8 mouse cellular contexts compared by ENCODE assay signal in the genomic region with DNA sequence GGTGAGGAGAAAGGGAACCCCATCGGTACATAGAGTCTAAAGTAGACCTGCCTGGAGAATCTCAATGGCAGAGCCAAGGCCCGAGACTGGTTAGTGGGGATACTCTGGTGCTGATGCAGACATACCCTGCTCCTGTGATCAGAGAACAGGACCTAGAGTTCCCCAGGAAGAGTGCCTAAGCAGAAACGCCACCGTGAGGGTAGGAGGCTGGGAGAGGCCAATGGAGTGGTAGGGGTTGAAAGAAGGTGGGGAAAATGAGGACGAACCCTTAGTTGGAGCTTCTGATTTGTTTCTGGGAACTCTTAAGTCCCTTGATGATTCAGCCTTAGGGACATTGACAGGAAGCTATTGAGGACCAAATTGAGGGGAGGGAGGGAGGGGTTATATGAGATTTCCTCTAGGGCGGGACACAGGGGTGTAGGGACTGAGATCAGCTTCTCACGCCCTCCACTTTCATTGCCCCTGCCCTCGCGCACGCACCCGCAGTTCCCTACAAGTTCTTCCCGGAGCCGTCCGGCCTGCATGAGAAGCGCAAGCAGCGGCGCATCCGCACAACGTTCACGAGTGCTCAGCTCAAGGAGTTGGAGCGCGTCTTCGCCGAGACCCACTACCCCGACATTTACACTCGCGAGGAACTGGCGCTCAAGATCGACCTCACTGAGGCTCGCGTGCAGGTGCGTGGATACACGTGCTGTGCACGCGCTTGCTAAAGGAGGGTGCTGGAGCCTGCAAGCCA. TPM values are rescaled to one million over a fixed set of nuclear protein-coding genes. Genes with fewer than 3 reads are reported as not detected.
DNase-seq lines count a peak whose midpoint lies in the region; ATAC-seq and TF ChIP-seq lines count a peak whose summit lies in the region.

No protein-coding gene starts in this region.

- H3K27ac ChIP-seq in lung, embryonic 15.5 days: no peak overlapping the region
- H3K27ac ChIP-seq in embryonic facial prominence, embryonic 10.5 days (replicated peaks): no peak overlapping the region; the same call in 1 of the 2 replicates
- H3K27ac ChIP-seq in intestine, embryonic 16.5 days (ENCODE audit: low read length): no peak overlapping the region
- H3K27ac ChIP-seq in olfactory bulb, adult 2 months (ENCODE audit: insufficient read depth, low read depth, low read length): no peak overlapping the region

- H3K9ac ChIP-seq in lung, embryonic 15.5 days: no peak overlapping the region
- H3K9ac ChIP-seq in intestine, embryonic 16.5 days (ENCODE audit: low read depth, low read length): peak overlapping the region; percentile 45; the same call in 1 of the 2 replicates

- no peaks in the 10 kb centered on the region for H3K9me3 ChIP-seq in lung, embryonic 15.5 days
- H3K9me3 ChIP-seq in embryonic facial prominence, embryonic 10.5 days: no peaks in the 10 kb centered on the region
- H3K9me3 ChIP-seq in intestine, embryonic 16.5 days (ENCODE audit: control insufficient read depth, low read length): no peaks in the 10 kb centered on the region

- DNase-seq in lung, postnatal 25 days (ENCODE audit: low spot score): no peak
- peak; percentile 55 for DNase-seq in embryonic facial prominence, embryonic 10.5 days (ENCODE audit: low spot score)
- DNase-seq in spleen, postnatal 10 days (ENCODE audit: low spot score in 2 of 2): no peak
- DNase-seq in adipocyte (ENCODE audit: low spot score): no peak
- no peak for DNase-seq in left cerebral cortex, postnatal 4 days

- peaks cover 56% of the 10 kb centered on the region for H3K27me3 ChIP-seq in lung, embryonic 15.5 days
- peaks cover 89% of the 10 kb centered on the region for H3K27me3 ChIP-seq in embryonic facial prominence, embryonic 10.5 days (replicated peaks; ENCODE audit: low read depth, poor library complexity, severe bottlenecking)
- peaks cover 51% of the 10 kb centered on the region for H3K27me3 ChIP-seq in intestine, embryonic 16.5 days (replicated peaks; ENCODE audit: control insufficient read depth, insufficient read depth, low read length)

- H3K4me3 ChIP-seq in lung, embryonic 15.5 days: peak overlapping the region; percentile 42
- H3K4me3 ChIP-seq in embryonic facial prominence, embryonic 10.5 days: peak overlapping the region; percentile 64
- H3K4me3 ChIP-seq in intestine, embryonic 16.5 days (ENCODE audit: low read length): peak overlapping the region; percentile 56
- H3K4me3 ChIP-seq in olfactory bulb, adult 2 months (ENCODE audit: insufficient read depth, low read depth, low read length): peak overlapping the region; percentile 9; the same call in 1 of the 2 replicates

- ATAC-seq in lung, embryonic 15.5 days (ENCODE audit: borderline replicate concordance, extremely low read depth, low FRiP score, low TSS enrichment): no peak
- no peak for ATAC-seq in intestine, embryonic 16.5 days

- H3K4me1 ChIP-seq in lung, embryonic 15.5 days: peaks cover 40% of the 10 kb centered on the region
- H3K4me1 ChIP-seq in embryonic facial prominence, embryonic 10.5 days: peaks cover 55% of the 10 kb centered on the region
- peaks cover 28% of the 10 kb centered on the region for H3K4me1 ChIP-seq in intestine, embryonic 16.5 days (ENCODE audit: control insufficient read depth, insufficient read depth, low read length)
- H3K4me1 ChIP-seq in olfactory bulb, adult 2 months (ENCODE audit: control insufficient read depth, insufficient read depth, low read length): peaks cover 20% of the 10 kb centered on the region

- H3K36me3 ChIP-seq in lung, embryonic 15.5 days: peaks cover 19% of the 10 kb centered on the region
- peaks cover 29% of the 10 kb centered on the region for H3K36me3 ChIP-seq in embryonic facial prominence, embryonic 10.5 days (replicated peaks)
- H3K36me3 ChIP-seq in intestine, embryonic 16.5 days (ENCODE audit: control insufficient read depth, insufficient read depth, low read length): no peaks in the 10 kb centered on the region; the same call in none of the 2 replicates

- intact Hi-C loops in left cerebral cortex, postnatal 4 days (cut with DNase I): no loop called here

- 4% methylated on average over 35 of the region's 35 CpGs for WGBS in lung, embryonic 15.5 days
- WGBS in embryonic facial prominence, embryonic 10.5 days: 2% methylated on average over 35 of the region's 35 CpGs
- WGBS in intestine, embryonic 16.5 days: 4% methylated on average over 35 of the region's 35 CpGs
- WGBS in olfactory bulb, adult 2 months: 10% methylated on average over 35 of the region's 35 CpGs

- TF ChIP-seq CTCF in olfactory bulb, adult 2 months (IDR thresholded peaks at IDR 0.05; ENCODE audit: insufficient read depth, low read depth, low read length): no peak

- TF ChIP-seq POLR2A in olfactory bulb, adult 2 months (IDR thresholded peaks at IDR 0.05; ENCODE audit: insufficient read depth, low read depth, low read length): no peak

- H3K4me2 ChIP-seq in lung, embryonic 15.5 days: peak overlapping the region; percentile 88
- peak overlapping the region; percentile 97 for H3K4me2 ChIP-seq in intestine, embryonic 16.5 days (ENCODE audit: low read depth, low read length)

RNA-seq across cellular contexts. Expression of a gene that starts 2.4 kb away (rescaled TPM):
- 0.29 and 0.77 TPM in 2 replicates for polyA plus RNA-seq in lung, embryonic 15.5 days (2015; fragmentation: Nextera tagmentation; extraction: Ambion mirVana)
- 0.26 and 1.2 TPM in 2 replicates for polyA plus RNA-seq in embryonic facial prominence, embryonic 10.5 days (2016; fragmentation: Nextera tagmentation; extraction: Ambion mirVana)
- polyA plus RNA-seq in intestine, embryonic 16.5 days (2015; fragmentation: Nextera tagmentation; extraction: Ambion mirVana): 2.2 and 2.4 TPM in 2 replicates
- polyA plus RNA-seq in olfactory bulb, adult 2 months (2012; ENCODE audit: insufficient read depth, insufficient read length, low replicate concordance, missing spikeins): not detected in 2 replicates
- not detected for total RNA-seq in left cerebral cortex, postnatal 4 days (2021)

RNA-seq across cellular contexts. Expression of a gene that starts 17.6 kb away (rescaled TPM):
- polyA plus RNA-seq in lung, embryonic 15.5 days (2015; fragmentation: Nextera tagmentation; extraction: Ambion mirVana): 54.7 and 61.7 TPM in 2 replicates
- 38.4 and 46.7 TPM in 2 replicates for polyA plus RNA-seq in embryonic facial prominence, embryonic 10.5 days (2016; fragmentation: Nextera tagmentation; extraction: Ambion mirVana)
- polyA plus RNA-seq in intestine, embryonic 16.5 days (2015; fragmentation: Nextera tagmentation; extraction: Ambion mirVana): 27.2 and 28.2 TPM in 2 replicates
- not detected in 2 replicates for polyA plus RNA-seq in olfactory bulb, adult 2 months (2012; ENCODE audit: insufficient read depth, insufficient read length, low replicate concordance, missing spikeins)
- total RNA-seq in left cerebral cortex, postnatal 4 days (2021): 10 to 100 TPM; 17.8 to 18.8 TPM

RNA-seq across cellular contexts. Expression of a gene that starts 36.5 kb away (rescaled TPM):
- 1.0 and 2.0 TPM in 2 replicates for polyA plus RNA-seq in lung, embryonic 15.5 days (2015; fragmentation: Nextera tagmentation; extraction: Ambion mirVana)
- 0.49 TPM in 1 of 2 replicates, not detected in the other for polyA plus RNA-seq in embryonic facial prominence, embryonic 10.5 days (2016; fragmentation: Nextera tagmentation; extraction: Ambion mirVana)
- polyA plus RNA-seq in intestine, embryonic 16.5 days (2015; fragmentation: Nextera tagmentation; extraction: Ambion mirVana): 2.6 and 3.2 TPM in 2 replicates
- polyA plus RNA-seq in olfactory bulb, adult 2 months (2012; ENCODE audit: insufficient read depth, insufficient read length, low replicate concordance, missing spikeins): not detected in 2 replicates
- total RNA-seq in left cerebral cortex, postnatal 4 days (2021): under 1 TPM in 1 of 2 experiments, not detected in 1; 0.40 TPM

RNA-seq across cellular contexts. Expression of a gene that starts 43.1 kb away (rescaled TPM):
- polyA plus RNA-seq in lung, embryonic 15.5 days (2015; fragmentation: Nextera tagmentation; extraction: Ambion mirVana): 80.4 and 84.6 TPM in 2 replicates
- 118 and 119 TPM in 2 replicates for polyA plus RNA-seq in embryonic facial prominence, embryonic 10.5 days (2016; fragmentation: Nextera tagmentation; extraction: Ambion mirVana)
- polyA plus RNA-seq in intestine, embryonic 16.5 days (2015; fragmentation: Nextera tagmentation; extraction: Ambion mirVana): 61.0 and 66.3 TPM in 2 replicates
- not detected in 2 replicates for polyA plus RNA-seq in olfactory bulb, adult 2 months (2012; ENCODE audit: insufficient read depth, insufficient read length, low replicate concordance, missing spikeins)
- 10 to 100 TPM; 37.0 to 40.0 TPM for total RNA-seq in left cerebral cortex, postnatal 4 days (2021)

RNA-seq across cellular contexts. Expression of a gene that starts 50.1 kb away (rescaled TPM):
- polyA plus RNA-seq in lung, embryonic 15.5 days (2015; fragmentation: Nextera tagmentation; extraction: Ambion mirVana): 0.68 and 0.95 TPM in 2 replicates
- 1.2 and 2.4 TPM in 2 replicates for polyA plus RNA-seq in embryonic facial prominence, embryonic 10.5 days (2016; fragmentation: Nextera tagmentation; extraction: Ambion mirVana)
- 201 and 253 TPM in 2 replicates for polyA plus RNA-seq in intestine, embryonic 16.5 days (2015; fragmentation: Nextera tagmentation; extraction: Ambion mirVana)
- not detected in 2 replicates for polyA plus RNA-seq in olfactory bulb, adult 2 months (2012; ENCODE audit: insufficient read depth, insufficient read length, low replicate concordance, missing spikeins)
- total RNA-seq in left cerebral cortex, postnatal 4 days (2021): 1 to 10 TPM in 1 of 2 experiments, under 1 TPM in 1; 0.40 to 1.4 TPM

Comparison
In these comparisons a context has a peak if more than half of its experiments do, and no peak if none do; other contexts are left out.
1. H3K4me3 ChIP-seq: peak in every context shown above with its lines; median percentile 64 in embryonic facial prominence, embryonic 10.5 days; 56 in intestine, embryonic 16.5 days; 42 in lung, embryonic 15.5 days; 9 in olfactory bulb, adult 2 months.